Mouse (Mus musculus): ENCODE data around the gene Esyt1. TPM values are rescaled to one million over a fixed set of nuclear protein-coding genes. Genes with fewer than 3 reads are reported as not detected.

The Esyt1 gene
- polyA plus RNA-seq, 1 experiment from 2014 or later = 10.9 TPM

DNA sequence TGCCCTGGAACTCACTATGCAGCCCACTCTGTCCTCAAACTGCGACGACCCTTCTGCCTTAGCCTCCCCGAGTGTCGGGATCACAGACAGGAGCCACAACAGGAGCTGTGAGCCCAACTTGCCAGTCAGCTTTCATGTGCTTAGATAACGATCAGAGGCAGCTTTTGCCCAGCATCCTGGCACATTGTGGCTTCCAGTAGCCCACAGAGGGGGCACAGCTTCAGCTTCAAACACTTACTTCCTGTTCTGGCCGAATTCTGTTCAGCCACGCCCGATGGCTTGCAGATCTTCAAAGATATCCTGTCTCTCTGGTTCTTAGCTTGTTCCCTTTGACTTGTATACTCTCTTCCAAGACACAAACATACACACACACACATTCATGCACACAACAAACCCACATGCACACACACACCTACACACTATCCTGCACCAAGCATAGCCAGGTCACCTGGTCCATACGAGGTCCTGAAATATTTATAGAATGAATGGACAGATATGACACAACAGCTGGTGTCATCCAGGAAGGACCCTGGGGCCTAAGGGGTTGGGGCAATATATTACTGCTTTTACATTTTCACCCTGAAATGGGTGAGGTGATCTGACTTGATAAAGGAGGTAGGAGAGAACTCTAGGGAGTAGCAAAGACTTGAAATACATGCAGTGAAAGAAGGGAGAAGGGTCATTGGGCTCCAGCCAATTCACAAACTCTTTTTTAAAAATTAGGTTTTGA is 20.9 kb downstream of the Esyt1 start:
- Histone ChIP-seq H3K9me3 (ENCODE audit: control insufficient read depth, low read length) (no peaks in the 10 kb centered on the region), H3K4me1 (ENCODE audit: control insufficient read depth, insufficient read depth, low read length) (no peaks in the 10 kb centered on the region), H3K36me3 (ENCODE audit: control insufficient read depth, insufficient read depth, low read length) (peaks cover 3% of the 10 kb centered on the region; the same call in 1 of the 2 replicates), H3K27me3 (ENCODE audit: control insufficient read depth, insufficient read depth, low read length) (no peaks in the 10 kb centered on the region), H3K9ac (replicated peaks; ENCODE audit: low read length) (no peak overlapping the region), H3K27ac (replicated peaks; ENCODE audit: low read depth, low read length) (no peak overlapping the region), H3K4me3 (replicated peaks; ENCODE audit: low read depth, low read length) (no peak overlapping the region), H3K4me2 (ENCODE audit: low read length) (no peak overlapping the region)
- no peak for ATAC-seq (ENCODE audit: low FRiP score, low TSS enrichment)
- DNase-seq = no peak
- 86% methylated on average over 9 of the region's 9 CpGs for WGBS

DNA sequence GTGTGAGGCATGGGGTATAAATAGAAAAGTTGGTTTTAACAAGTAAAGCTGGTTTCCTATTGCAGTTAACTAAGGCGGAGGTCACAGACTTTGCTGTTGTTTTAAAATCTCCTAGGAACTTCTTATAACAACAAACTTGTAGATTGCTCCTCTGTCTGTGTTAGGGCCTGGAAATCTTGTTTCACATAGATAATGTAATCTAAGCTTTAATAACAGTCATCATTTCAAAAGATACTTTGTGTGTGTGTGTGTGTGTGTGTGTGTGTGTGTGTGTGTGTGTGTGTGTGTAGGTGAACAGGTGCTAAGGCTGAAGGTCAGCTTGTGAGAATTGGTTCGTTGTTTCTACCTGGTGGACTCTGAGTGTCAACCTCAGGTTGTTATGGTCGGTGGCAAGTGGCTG is 21.7 kb downstream of the Esyt1 start:
- no peaks in the 10 kb centered on the region for H3K27me3 ChIP-seq (ENCODE audit: control insufficient read depth, insufficient read depth, low read length)
- WGBS = 88% methylated on average over 3 of the region's 3 CpGs
- H3K4me1 ChIP-seq (ENCODE audit: control insufficient read depth, insufficient read depth, low read length) = no peaks in the 10 kb centered on the region
- no peak overlapping the region for H3K9ac ChIP-seq (replicated peaks; ENCODE audit: low read length)
- H3K27ac ChIP-seq (replicated peaks; ENCODE audit: low read depth, low read length) = no peak overlapping the region
- no peak overlapping the region for H3K4me2 ChIP-seq (ENCODE audit: low read length)
- ATAC-seq (ENCODE audit: low FRiP score, low TSS enrichment) (no peak), DNase-seq (no peak)
- H3K36me3 ChIP-seq (ENCODE audit: control insufficient read depth, insufficient read depth, low read length) = peaks cover 3% of the 10 kb centered on the region; the same call in 1 of the 2 replicates
- no peak overlapping the region for H3K4me3 ChIP-seq (replicated peaks; ENCODE audit: low read depth, low read length)
- no peaks in the 10 kb centered on the region for H3K9me3 ChIP-seq (ENCODE audit: control insufficient read depth, low read length)

DNA sequence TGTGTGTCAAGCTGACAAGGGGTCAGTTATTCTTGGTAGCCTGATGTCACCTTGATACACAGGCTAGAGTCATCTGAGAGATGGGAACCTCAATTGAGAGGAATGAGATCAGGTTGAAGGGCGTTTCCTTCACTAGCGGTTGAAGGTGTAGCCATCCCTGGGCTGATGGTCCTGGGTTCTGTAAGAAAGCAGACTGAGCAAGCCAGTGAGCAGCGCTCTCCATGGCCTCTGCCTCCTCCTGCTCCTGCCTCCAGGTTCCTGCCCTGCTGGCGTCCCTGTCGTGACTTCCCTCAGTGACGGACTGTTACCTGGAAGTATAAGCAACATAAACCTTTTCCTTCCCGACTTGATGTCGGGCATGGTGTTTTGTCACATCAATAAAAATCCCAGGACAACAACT is 22.1 kb downstream of the Esyt1 start:
- Histone ChIP-seq H3K4me2 (ENCODE audit: low read length) (no peak overlapping the region), H3K9ac (replicated peaks; ENCODE audit: low read length) (no peak overlapping the region), H3K27ac (replicated peaks; ENCODE audit: low read depth, low read length) (no peak overlapping the region), H3K4me3 (replicated peaks; ENCODE audit: low read depth, low read length) (no peak overlapping the region), H3K4me1 (ENCODE audit: control insufficient read depth, insufficient read depth, low read length) (no peaks in the 10 kb centered on the region), H3K9me3 (ENCODE audit: control insufficient read depth, low read length) (no peaks in the 10 kb centered on the region), H3K27me3 (ENCODE audit: control insufficient read depth, insufficient read depth, low read length) (no peaks in the 10 kb centered on the region), H3K36me3 (ENCODE audit: control insufficient read depth, insufficient read depth, low read length) (peaks cover 3% of the 10 kb centered on the region; the same call in 1 of the 2 replicates)
- no peak for DNase-seq
- WGBS = 81% methylated on average over 8 of the region's 8 CpGs
- no peak for ATAC-seq (ENCODE audit: low FRiP score, low TSS enrichment)

DNA sequence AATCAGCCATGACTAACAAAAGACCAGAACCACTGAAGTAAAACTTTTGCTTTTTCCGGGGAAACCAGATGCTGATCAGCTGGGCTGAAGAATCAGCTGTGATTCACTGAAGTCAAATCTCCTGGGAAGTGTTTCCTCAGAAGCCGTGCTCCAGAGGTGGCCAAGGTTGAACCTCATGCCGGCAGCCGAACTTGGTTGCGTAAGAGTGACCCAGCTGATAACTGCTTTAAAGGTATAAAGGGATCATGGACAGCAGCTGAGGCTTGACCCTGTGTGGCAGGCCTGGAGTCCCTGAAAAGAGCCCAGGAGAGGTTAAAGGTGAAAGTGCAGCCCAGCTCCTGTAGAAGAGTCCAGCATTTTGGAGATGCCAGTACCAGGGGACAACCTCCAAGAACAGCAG is 23.3 kb downstream of the Esyt1 start:
- no peaks in the 10 kb centered on the region for H3K36me3 ChIP-seq (ENCODE audit: control insufficient read depth, insufficient read depth, low read length)
- no peaks in the 10 kb centered on the region for H3K9me3 ChIP-seq (ENCODE audit: control insufficient read depth, low read length)
- H3K4me2 ChIP-seq (ENCODE audit: low read length) = no peak overlapping the region
- no peak for ATAC-seq (ENCODE audit: low FRiP score, low TSS enrichment)
- 81% methylated on average over 5 of the region's 5 CpGs for WGBS
- H3K4me3 ChIP-seq (replicated peaks; ENCODE audit: low read depth, low read length) = no peak overlapping the region
- no peak overlapping the region for H3K9ac ChIP-seq (replicated peaks; ENCODE audit: low read length)
- no peaks in the 10 kb centered on the region for H3K27me3 ChIP-seq (ENCODE audit: control insufficient read depth, insufficient read depth, low read length)
- DNase-seq = no peak
- H3K4me1 ChIP-seq (ENCODE audit: control insufficient read depth, insufficient read depth, low read length) = 0 out of 2 replicates have a peak, but pooled peaks cover 2% of the 10 kb centered on the region
- H3K27ac ChIP-seq (replicated peaks; ENCODE audit: low read depth, low read length) = no peak overlapping the region

DNA sequence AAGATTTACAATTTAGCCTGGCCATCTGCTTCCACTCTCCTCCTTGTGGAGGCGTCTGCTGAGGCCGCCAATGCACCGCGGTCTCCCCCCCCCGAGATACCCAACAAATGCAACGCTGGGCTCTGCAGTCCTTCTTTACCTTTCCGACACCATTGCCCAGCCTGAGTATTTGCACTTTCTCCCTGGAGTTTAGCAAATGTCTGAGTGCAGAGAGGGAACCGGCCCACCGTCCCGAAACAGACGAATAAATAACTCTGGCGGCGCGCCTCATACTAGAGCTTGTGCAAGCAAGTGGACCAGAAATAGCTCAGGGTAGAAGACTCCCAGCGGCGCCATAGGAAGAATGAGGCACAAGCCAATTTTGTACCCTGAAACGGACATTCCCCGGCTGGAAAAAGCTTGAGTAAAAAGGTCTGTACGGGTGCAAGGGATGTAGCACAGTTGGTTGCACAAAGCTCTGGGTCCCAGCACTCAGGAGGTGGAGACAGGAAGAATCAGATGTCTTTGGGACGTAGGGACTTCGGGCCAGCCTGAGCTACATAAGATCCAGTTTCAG is 26.5 kb downstream of the Esyt1 start:
- WGBS = 3% methylated on average over 21 of the region's 21 CpGs
- peak overlapping the region; percentile 36; the same call in 1 of the 2 replicates for H3K9ac ChIP-seq (replicated peaks; ENCODE audit: low read length)
- ATAC-seq (ENCODE audit: low FRiP score, low TSS enrichment) (peak; percentile 32), DNase-seq (peak; percentile 63)
- peak overlapping the region; percentile 71; the same call in 1 of the 2 replicates for H3K27ac ChIP-seq (replicated peaks; ENCODE audit: low read depth, low read length)
- H3K36me3 ChIP-seq (ENCODE audit: control insufficient read depth, insufficient read depth, low read length) = no peaks in the 10 kb centered on the region
- peak overlapping the region; percentile 59 for H3K4me3 ChIP-seq (replicated peaks; ENCODE audit: low read depth, low read length)
- no peaks in the 10 kb centered on the region for H3K9me3 ChIP-seq (ENCODE audit: control insufficient read depth, low read length)
- H3K4me1 ChIP-seq (ENCODE audit: control insufficient read depth, insufficient read depth, low read length) = peaks cover 9% of the 10 kb centered on the region; the same call in 1 of the 2 replicates
- H3K4me2 ChIP-seq (ENCODE audit: low read length) = peak overlapping the region; percentile 78
- no peaks in the 10 kb centered on the region for H3K27me3 ChIP-seq (ENCODE audit: control insufficient read depth, insufficient read depth, low read length)

DNA sequence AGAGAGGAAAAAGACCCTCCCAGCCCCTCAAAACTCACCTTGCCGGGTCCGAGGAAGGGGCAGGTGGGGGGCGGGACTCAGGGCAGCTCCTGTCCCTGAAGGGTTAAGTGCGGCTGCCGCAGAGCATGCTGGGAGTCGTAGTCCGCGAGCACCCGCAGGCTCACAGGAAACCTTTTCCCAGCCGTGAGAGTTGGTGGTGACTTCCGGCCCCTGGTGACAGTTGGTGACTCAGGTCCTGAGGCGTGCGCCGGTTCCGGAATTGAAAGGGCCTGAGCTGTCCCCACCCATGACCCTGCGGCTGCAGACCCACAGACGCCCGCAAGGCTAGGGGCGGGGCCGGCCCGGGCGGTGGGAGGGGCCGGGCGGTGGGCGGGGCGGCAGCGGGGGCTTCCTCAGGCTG is 27.1 kb downstream of the Esyt1 start, which contains the start of gene Myl6b:
Gene Myl6b, minus strand, starts transcription at position 96 of the 400 bp plus-strand sequence.
- Histone ChIP-seq H3K27ac (replicated peaks; ENCODE audit: low read depth, low read length) (peak within 1 kb of the TSS; percentile 71), H3K9me3 (ENCODE audit: control insufficient read depth, low read length) (no peaks in the 10 kb centered on the region), H3K4me3 (replicated peaks; ENCODE audit: low read depth, low read length) (peak within 1 kb of the TSS; percentile 59), H3K4me1 (ENCODE audit: control insufficient read depth, insufficient read depth, low read length) (peaks cover 9% of the 10 kb centered on the region; the same call in 1 of the 2 replicates), H3K9ac (replicated peaks; ENCODE audit: low read length) (peak within 1 kb of the TSS; percentile 42), H3K27me3 (ENCODE audit: control insufficient read depth, insufficient read depth, low read length) (no peaks in the 10 kb centered on the region), H3K36me3 (ENCODE audit: control insufficient read depth, insufficient read depth, low read length) (no peaks in the 10 kb centered on the region), H3K4me2 (ENCODE audit: low read length) (peak within 1 kb of the TSS; percentile 78)
- WGBS = under 1% methylated on average over 27 of the region's 27 CpGs
- ATAC-seq (ENCODE audit: low FRiP score, low TSS enrichment) (peak; percentile 85), DNase-seq (peak; percentile 96)

DNA sequence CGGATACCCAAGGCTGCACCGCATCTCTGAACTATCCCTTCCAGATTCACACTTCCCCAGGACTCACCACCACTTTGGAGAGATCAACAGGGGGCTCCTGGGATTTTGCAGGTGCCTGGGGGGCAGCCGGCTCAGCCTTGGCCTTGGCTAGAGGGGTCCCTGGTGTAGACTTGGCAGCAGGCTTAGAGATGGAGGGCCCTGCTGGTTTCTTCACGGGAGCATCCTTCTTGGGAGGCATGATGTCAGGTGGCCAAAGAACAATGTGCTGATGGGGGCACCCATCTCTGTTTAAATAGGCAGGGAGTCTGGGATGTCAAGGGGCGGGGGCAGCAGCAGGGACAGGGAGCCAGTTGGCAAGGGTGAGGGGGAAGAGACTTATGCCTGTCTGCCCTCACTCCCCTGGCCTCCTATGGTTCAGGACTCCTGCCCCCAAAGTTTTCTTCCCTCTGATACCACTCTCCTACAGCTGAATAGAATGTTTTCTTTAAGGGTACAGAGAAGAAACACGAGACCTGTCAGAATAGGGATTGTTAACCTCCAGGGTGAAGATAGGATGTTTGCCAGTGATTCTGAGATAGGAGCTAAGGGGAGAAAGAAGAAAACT is 28.4 kb downstream of the Esyt1 start:
- H3K4me3 ChIP-seq (replicated peaks; ENCODE audit: low read depth, low read length) = no peak overlapping the region
- DNase-seq (no peak), ATAC-seq (ENCODE audit: low FRiP score, low TSS enrichment) (no peak)
- no peaks in the 10 kb centered on the region for H3K27me3 ChIP-seq (ENCODE audit: control insufficient read depth, insufficient read depth, low read length)
- H3K36me3 ChIP-seq (ENCODE audit: control insufficient read depth, insufficient read depth, low read length) = no peaks in the 10 kb centered on the region
- H3K4me1 ChIP-seq (ENCODE audit: control insufficient read depth, insufficient read depth, low read length) = peaks cover 13% of the 10 kb centered on the region
- H3K4me2 ChIP-seq (ENCODE audit: low read length) = 0 out of 2 replicates have a peak overlapping the region, but pooled peaks have one; percentile 8
- no peaks in the 10 kb centered on the region for H3K9me3 ChIP-seq (ENCODE audit: control insufficient read depth, low read length)
- no peak overlapping the region for H3K27ac ChIP-seq (replicated peaks; ENCODE audit: low read depth, low read length)
- 35% methylated on average over 6 of the region's 6 CpGs for WGBS
- no peak overlapping the region for H3K9ac ChIP-seq (replicated peaks; ENCODE audit: low read length)

DNA sequence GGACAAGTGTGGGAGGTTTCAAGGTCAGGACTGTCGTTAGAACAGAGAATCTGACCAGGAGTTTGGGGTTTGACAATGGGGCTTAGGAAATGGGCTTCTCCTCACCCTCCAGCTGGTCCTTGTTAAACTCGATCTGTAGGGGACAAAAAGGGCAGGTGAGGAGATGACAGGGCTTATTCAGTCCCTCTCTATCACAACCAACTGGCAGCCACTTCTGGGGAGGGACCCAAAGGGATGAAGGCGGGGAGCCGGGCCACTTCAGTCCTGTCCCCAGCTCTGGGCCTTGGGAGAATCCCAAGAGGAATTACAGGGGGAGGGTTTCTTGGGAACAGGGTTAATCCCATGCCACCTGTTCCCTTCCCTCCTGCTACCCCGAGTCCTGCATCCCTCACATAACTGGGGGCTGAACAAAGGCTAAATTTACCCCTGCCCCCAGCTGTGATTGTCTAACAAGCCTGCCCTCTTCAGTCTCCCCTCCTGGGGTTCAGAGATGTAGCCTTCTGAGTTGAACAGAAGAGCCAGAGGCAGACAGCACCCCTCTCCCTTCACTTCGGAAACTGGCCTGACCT is 29.1 kb downstream of the Esyt1 start:
- peaks cover 19% of the 10 kb centered on the region for H3K4me1 ChIP-seq (ENCODE audit: control insufficient read depth, insufficient read depth, low read length)
- WGBS = 31% methylated on average over 6 of the region's 6 CpGs
- H3K9me3 ChIP-seq (ENCODE audit: control insufficient read depth, low read length) = no peaks in the 10 kb centered on the region
- no peak overlapping the region for H3K27ac ChIP-seq (replicated peaks; ENCODE audit: low read depth, low read length)
- ATAC-seq (ENCODE audit: low FRiP score, low TSS enrichment) = no peak
- H3K4me3 ChIP-seq (replicated peaks; ENCODE audit: low read depth, low read length) = no peak overlapping the region
- H3K4me2 ChIP-seq (ENCODE audit: low read length) = 0 out of 2 replicates have a peak overlapping the region, but pooled peaks have one; percentile 8
- H3K36me3 ChIP-seq (ENCODE audit: control insufficient read depth, insufficient read depth, low read length) = peaks cover 4% of the 10 kb centered on the region
- no peaks in the 10 kb centered on the region for H3K27me3 ChIP-seq (ENCODE audit: control insufficient read depth, insufficient read depth, low read length)
- H3K9ac ChIP-seq (replicated peaks; ENCODE audit: low read length) = no peak overlapping the region
- no peak for DNase-seq
